Mouse (Mus musculus) heart, adult 2 months (tissue): ENCODE data around the gene Srrd. TPM values are rescaled to one million over a fixed set of nuclear protein-coding genes. Genes with fewer than 3 reads are reported as not detected.
"Not testable (repeated sequence)": the region's sequence is repeated elsewhere in the genome, so short reads cannot be mapped to it uniquely, and the experiment has no call there.

ENCODE experiments used
- DNase-seq, 2 experiments: peaks; one replicate each; pipeline ENCODE4 v3.0.0; 2021
- H3K27ac ChIP-seq: fragments of 200-600 bp; 2 replicates; pipeline ENCODE4 v1.8.1; 2022
- H3K27me3 ChIP-seq: fragments of 200-500 bp; 2 replicates; pipeline ENCODE4 v1.6.1; 2012; ENCODE audit warnings: mild to moderate bottlenecking, low read length, inconsistent platforms, mixed read lengths; ENCODE audit not compliant: control insufficient read depth, insufficient read depth
- H3K36me3 ChIP-seq: fragments of 200-500 bp; 2 replicates; pipeline ENCODE4 v1.6.1; 2012; ENCODE audit warnings: low read length, inconsistent platforms; ENCODE audit not compliant: control insufficient read depth, insufficient read depth
- H3K4me1 ChIP-seq: fragments of 200-500 bp; 2 replicates; pipeline ENCODE4 v1.6.1; 2011; ENCODE audit warnings: low read length; ENCODE audit not compliant: control insufficient read depth, insufficient read depth
- H3K4me3 ChIP-seq: fragments of 200-600 bp; 2 replicates; pipeline ENCODE4 v1.8.1; 2022
- H3K79me2 ChIP-seq: fragments of 200-500 bp; replicated peaks from 2 replicates; pipeline ENCODE4 v1.6.1; 2012; ENCODE audit warnings: mild to moderate bottlenecking, inconsistent platforms, low read length, moderate library complexity, mixed read lengths; ENCODE audit not compliant: control insufficient read depth, insufficient read depth
- H3K9ac ChIP-seq: fragments of 200-500 bp; 2 replicates; pipeline ENCODE4 v1.6.1; 2012; ENCODE audit warnings: low read depth, mild to moderate bottlenecking, control low read depth, inconsistent platforms, low read length, mixed read lengths
- CTCF ChIP-seq: fragments of 200-600 bp; IDR thresholded peaks from 2 replicates; pipeline ENCODE4 v1.8.1; 2022; ENCODE audit warnings: antibody characterized with exemption, mild to moderate bottlenecking, moderate library complexity
- EP300 ChIP-seq: fragments of 200-500 bp; IDR thresholded peaks from 2 replicates; pipeline ENCODE4 v1.6.1; 2011; ENCODE audit warnings: low read depth, low read length, control low read depth; ENCODE audit not compliant: insufficient read depth
- POLR2A ChIP-seq: fragments of 200-500 bp; IDR thresholded peaks from 2 replicates; pipeline ENCODE4 v1.6.1; 2011; ENCODE audit warnings: mild to moderate bottlenecking, low read depth, low read length, control low read depth; ENCODE audit not compliant: insufficient read depth
- WGBS: fragments of 180-500 bp; shearing (Covaris S2); methylation state at CpG from one replicate; pipeline ENCODE4 v1.1.7; 2018; 5-methylcytosine and 5-hydroxymethylcytosine counted together
- intact Hi-C: fragments of 180-260 bp; cut with DNase I; formaldehyde crosslinking; loops from one replicate; pipeline ENCODE4 v1.15.1; 2025
- polyA plus RNA-seq: library from polyadenylated mRNA; depleted of rRNA; stranded (reverse); fragments of >200 nt; gene quantifications from 2 replicates; pipeline ENCODE4 v1.2.3, GENCODE M21; 2012
- total RNA-seq, 2 experiments: library from RNA; stranded (reverse); gene quantifications; 2 replicates each; pipeline ENCODE4 v1.2.3; 2021

Srrd gene
- total and polyA plus RNA-seq, 3 experiments = 6.5 to 23.4 (median 7.3) TPM

GRCm38 (mm10) chr5:112320379-112320778 is 22.5 kb downstream of the Srrd start:
- WGBS = 65% methylated on average over 5 of the region's 5 CpGs

GRCm38 (mm10) chr5:112319343-112319742 is 23.5 kb downstream of the Srrd start:
- WGBS = 70% methylated on average over 2 of the region's 2 CpGs
- H3K4me3 ChIP-seq, H3K79me2 ChIP-seq, H3K36me3 ChIP-seq, H3K27ac ChIP-seq, H3K9ac ChIP-seq, intact Hi-C loops, H3K27me3 ChIP-seq, DNase-seq, H3K4me1 ChIP-seq: not testable (repeated sequence)

More at GRCm38 (mm10) chr5:112320379-112320778, 22.5 kb downstream of the Srrd start:
- Histone ChIP-seq H3K9ac (no peak overlapping the region), H3K4me3 (no peak overlapping the region), H3K4me1 (peaks cover 10% of the 10 kb centered on the region), H3K27ac (no peak overlapping the region), H3K36me3 (no peaks in the 10 kb centered on the region), H3K27me3 (no peaks in the 10 kb centered on the region), H3K79me2 (no peaks in the 10 kb centered on the region)
- DNase-seq = no peak
- intact Hi-C loops = no loop called here
- TF ChIP-seq POLR2A = no peak
- TF ChIP-seq CTCF = no peak
- TF ChIP-seq EP300 = no peak

GRCm38 (mm10) chr5:112317328-112317727 is 25.5 kb downstream of the Srrd start:
- 20% methylated on average over 5 of the region's 5 CpGs for WGBS
- Histone ChIP-seq H3K4me1 (peaks cover 8% of the 10 kb centered on the region), H3K4me3 (no peak overlapping the region), H3K27ac (peak overlapping the region; percentile 61), H3K79me2 (no peaks in the 10 kb centered on the region), H3K27me3 (no peaks in the 10 kb centered on the region), H3K9ac (no peak overlapping the region), H3K36me3 (no peaks in the 10 kb centered on the region)
- intact Hi-C loops = loop anchor here (2.0 kb wide), 1 partner anchor 33 kb away; no protein-coding TSS in a partner anchor
- TF ChIP-seq EP300 (peak; percentile 48; the same call in 1 of the 2 replicates), CTCF (no peak)
- peak; percentile 43 to 65 for DNase-seq

- H3K27me3 ChIP-seq = no peaks in the 10 kb centered on the region
- DNase-seq = no peak
- H3K27ac ChIP-seq = peak overlapping the region; percentile 61
- 85% methylated on average over 5 of the region's 5 CpGs for WGBS
- no peak for TF ChIP-seq CTCF
- no peak for TF ChIP-seq EP300
- no peak for TF ChIP-seq POLR2A
- peaks cover 8% of the 10 kb centered on the region for H3K4me1 ChIP-seq
- no peaks in the 10 kb centered on the region for H3K36me3 ChIP-seq
- no peak overlapping the region for H3K9ac ChIP-seq
- intact Hi-C loops = loop anchor here (2.0 kb wide), 1 partner anchor 32 kb away; no protein-coding TSS in a partner anchor
- H3K79me2 ChIP-seq = no peaks in the 10 kb centered on the region
- H3K4me3 ChIP-seq = no peak overlapping the region
Observed at GRCm38 (mm10) chr5:112316468-112316867, 26.4 kb downstream of the Srrd start.

- whole genome bisulfite sequencing = 79% methylated on average over 11 of the region's 11 CpGs
- H3K9ac ChIP-seq = no peak overlapping the region
- H3K27ac ChIP-seq = no peak overlapping the region
- no peaks in the 10 kb centered on the region for H3K36me3 ChIP-seq
- TF ChIP-seq EP300 (no peak), CTCF (no peak), POLR2A (no peak)
- peaks cover 4% of the 10 kb centered on the region for H3K4me1 ChIP-seq
- intact Hi-C loops = no loop called here
- peaks cover 4% of the 10 kb centered on the region for H3K79me2 ChIP-seq
- DNase-seq = no peak
- no peaks in the 10 kb centered on the region for H3K27me3 ChIP-seq
- H3K4me3 ChIP-seq = no peak overlapping the region
Observed at GRCm38 (mm10) chr5:112313222-112313885, 29.5 kb downstream of the Srrd start.

- DNase-seq = no peak
- H3K4me1 ChIP-seq = peaks cover 4% of the 10 kb centered on the region
- WGBS = 86% methylated on average over 5 of the region's 5 CpGs
- no peak overlapping the region for H3K4me3 ChIP-seq
- no peak overlapping the region for H3K9ac ChIP-seq
- H3K27ac ChIP-seq = no peak overlapping the region
- H3K36me3 ChIP-seq = no peaks in the 10 kb centered on the region
- H3K79me2 ChIP-seq = peaks cover 9% of the 10 kb centered on the region
- no peaks in the 10 kb centered on the region for H3K27me3 ChIP-seq
- no peak for TF ChIP-seq EP300
- TF ChIP-seq CTCF = no peak
- TF ChIP-seq POLR2A = no peak
- intact Hi-C loops = no loop called here
Observed at GRCm38 (mm10) chr5:112305842-112306241, 37.0 kb downstream of the Srrd start.
